Mouse (Mus musculus): Measurements from ENCODE around the gene Zfp790.

- no peak for TF ChIP-seq POLR2A (IDR thresholded peaks at IDR 0.05; ENCODE audit: extremely low read depth, insufficient read depth, low read length)
- TF ChIP-seq CTCF (IDR thresholded peaks at IDR 0.05; ENCODE audit: extremely low read depth, insufficient read depth, low read length) = no peak
Measured at GRCm38 (mm10) chr7:29844616-29845015, 28.7 kb downstream of the Zfp790 start.
